Mouse (Mus musculus): ENCODE measurements at regions not wholly inside any gene's neighbourhood (a gene's known extent, or its start where the extent isn't known, plus 50 kb on each side); places are given as distances from the start of the nearest gene placed in this dataset.
A peak's percentile ranks its signal among the peaks of the same experiment; 100 is the strongest.
"Not testable (repeated sequence)": the region's sequence is repeated elsewhere in the genome, so short reads cannot be mapped to it uniquely, and the experiment has no call there.

GRCm38 (mm10) chr1:98665584-98665983 lies 244.7 kb downstream of the Slco6d1 start:
- DNase-seq (ENCODE audit: low spot score in 2 of 2), result no peak

GRCm38 (mm10) chr1:98667426-98667825 lies 246.5 kb downstream of the Slco6d1 start:
- not testable (repeated sequence) for DNase-seq (ENCODE audit: low spot score in 2 of 2)

GRCm38 (mm10) chr1:98667887-98668286 lies 247.0 kb downstream of the Slco6d1 start:
- no peak for DNase-seq (ENCODE audit: low spot score in 2 of 2)

- no peak for DNase-seq (ENCODE audit: low spot score in 2 of 2)
These were observed 247.7 kb downstream of the Slco6d1 start for GRCm38 (mm10) chr1:98668595-98668994.

GRCm38 (mm10) chr1:98678686-98679085 lies 257.8 kb downstream of the Slco6d1 start:
- no peak for DNase-seq (ENCODE audit: low spot score in 2 of 2)

GRCm38 (mm10) chr1:98713809-98714208 lies 292.9 kb downstream of the Slco6d1 start:
- no peak for DNase-seq (ENCODE audit: low spot score in 2 of 2)

- no peak for DNase-seq (ENCODE audit: low spot score in 2 of 2)
These were observed 293.4 kb downstream of the Slco6d1 start for GRCm38 (mm10) chr1:98714307-98714706.

- DNase-seq (ENCODE audit: low spot score in 2 of 2), result no peak
These were observed 299.7 kb downstream of the Slco6d1 start for GRCm38 (mm10) chr1:98720595-98720994.

GRCm38 (mm10) chr1:98727354-98728015 lies 306.6 kb downstream of the Slco6d1 start:
- DNase-seq (ENCODE audit: low spot score in 2 of 2), result no peak

GRCm38 (mm10) chr1:98748886-98749285 lies 328.0 kb downstream of the Slco6d1 start:
- DNase-seq (ENCODE audit: low spot score in 2 of 2), result peak; percentile 61 to 64

GRCm38 (mm10) chr1:98788528-98788927 lies 367.6 kb downstream of the Slco6d1 start:
- DNase-seq (ENCODE audit: low spot score in 2 of 2), result no peak

- DNase-seq (ENCODE audit: low spot score in 2 of 2), result no peak
These were observed 372.4 kb downstream of the Slco6d1 start for GRCm38 (mm10) chr1:98793320-98793719.

GRCm38 (mm10) chr1:98812543-98812942 lies 391.6 kb downstream of the Slco6d1 start:
- no peak for DNase-seq (ENCODE audit: low spot score in 2 of 2)

- no peak for DNase-seq (ENCODE audit: low spot score in 2 of 2)
These were observed 393.1 kb downstream of the Slco6d1 start for GRCm38 (mm10) chr1:98813990-98814389.

GRCm38 (mm10) chr1:98818076-98818475 lies 397.2 kb downstream of the Slco6d1 start:
- DNase-seq (ENCODE audit: low spot score in 2 of 2), result no peak

- no peak for DNase-seq (ENCODE audit: low spot score in 2 of 2)
These were observed 439.3 kb downstream of the Slco6d1 start for GRCm38 (mm10) chr1:98860236-98860635.

GRCm38 (mm10) chr1:98906260-98906659 lies 485.3 kb downstream of the Slco6d1 start:
- DNase-seq (ENCODE audit: low spot score in 2 of 2), result no peak

GRCm38 (mm10) chr1:98923043-98923442 lies 502.1 kb downstream of the Slco6d1 start:
- DNase-seq (ENCODE audit: low spot score in 2 of 2), result no peak

- DNase-seq (ENCODE audit: low spot score in 2 of 2), result peak in 1 of 2 experiments; percentile 53
These were observed 504.0 kb downstream of the Slco6d1 start for GRCm38 (mm10) chr1:98924933-98925332.

GRCm38 (mm10) chr1:98930926-98931325 lies 510.0 kb downstream of the Slco6d1 start:
- DNase-seq (ENCODE audit: low spot score in 2 of 2), result no peak

GRCm38 (mm10) chr1:98932239-98932638 lies 511.3 kb downstream of the Slco6d1 start:
- DNase-seq (ENCODE audit: low spot score in 2 of 2), result no peak

- DNase-seq (ENCODE audit: low spot score in 2 of 2), result no peak
These were observed 556.8 kb downstream of the Slco6d1 start for GRCm38 (mm10) chr1:98977686-98978085.
